Mouse (Mus musculus): ENCODE data around the gene Acsm3. TPM values are rescaled to one million over a fixed set of nuclear protein-coding genes. Genes with fewer than 3 reads are reported as not detected.

The Acsm3 gene
- polyA plus RNA-seq, 1 experiment from 2014 or later = 0.17 TPM

DNA sequence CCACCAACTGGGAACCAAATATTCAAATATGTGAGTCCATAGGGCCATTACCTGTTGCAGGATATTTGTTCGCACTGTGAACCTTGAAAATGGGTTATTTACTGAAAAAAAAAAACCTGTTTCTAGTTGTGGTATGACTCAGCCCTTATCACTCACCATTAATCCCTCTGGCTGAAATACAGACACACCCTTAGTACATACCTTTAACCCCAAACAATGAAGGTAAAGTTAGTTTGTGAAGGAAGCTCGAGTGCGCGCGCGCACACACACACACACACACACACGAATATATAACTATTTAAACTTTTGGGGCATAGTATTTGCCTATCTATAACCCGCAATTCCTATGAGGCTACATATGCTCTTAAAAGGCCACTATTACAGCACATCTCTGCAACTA, 9.2 kb downstream of the Acsm3 start:
- Histone ChIP-seq H3K27ac (ENCODE audit: low read depth) (no peak overlapping the region), H3K9me3 (ENCODE audit: low read depth, low read length) (no peaks in the 10 kb centered on the region), H3K4me2 (no peak overlapping the region), H3K36me3 (ENCODE audit: insufficient read depth) (no peaks in the 10 kb centered on the region), H3K27me3 (ENCODE audit: insufficient read depth, low read length) (no peaks in the 10 kb centered on the region), H3K4me1 (ENCODE audit: insufficient read depth) (no peaks in the 10 kb centered on the region), H3K9ac (no peak overlapping the region), H3K4me3 (ENCODE audit: low read depth, low read length) (no peak overlapping the region)
- TF ChIP-seq CTCF (IDR thresholded peaks at IDR 0.05; ENCODE audit: low read depth) = no peak
- ATAC-seq (ENCODE audit: insufficient read depth) (no peak), DNase-seq (no peak)
- 87% methylated on average over 8 of the region's 8 CpGs for WGBS

DNA sequence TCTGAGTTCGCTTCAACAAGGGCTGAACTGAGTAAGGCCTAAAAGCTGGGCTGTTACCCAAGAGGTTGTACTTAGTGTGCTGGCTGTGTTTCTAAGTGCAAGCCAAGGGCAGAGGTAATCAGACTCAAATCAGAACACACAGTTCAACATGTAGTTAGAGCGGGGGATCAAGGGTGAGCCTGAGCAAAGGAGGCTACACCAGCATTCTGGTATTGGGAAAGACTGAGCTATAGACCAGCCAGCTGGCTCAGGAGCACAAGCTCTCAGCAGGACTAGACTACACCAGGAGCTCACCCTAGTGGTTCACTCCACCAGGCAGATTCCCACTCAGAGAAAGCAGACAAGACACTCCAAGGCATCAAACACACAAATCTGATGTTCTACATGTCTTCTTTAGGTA, 22.7 kb downstream of the Acsm3 start:
- H3K27ac ChIP-seq (ENCODE audit: low read depth) = no peak overlapping the region
- ATAC-seq (ENCODE audit: insufficient read depth) (no peak), DNase-seq (no peak)
- H3K9ac ChIP-seq = no peak overlapping the region
- no peaks in the 10 kb centered on the region for H3K9me3 ChIP-seq (ENCODE audit: low read depth, low read length)
- peaks cover 45% of the 10 kb centered on the region for H3K36me3 ChIP-seq (ENCODE audit: insufficient read depth)
- H3K27me3 ChIP-seq (ENCODE audit: insufficient read depth, low read length) = no peaks in the 10 kb centered on the region
- WGBS = 84% methylated on average over 2 of the region's 2 CpGs
- no peak overlapping the region for H3K4me3 ChIP-seq (ENCODE audit: low read depth, low read length)
- H3K4me2 ChIP-seq = no peak overlapping the region
- H3K4me1 ChIP-seq (ENCODE audit: insufficient read depth) = no peaks in the 10 kb centered on the region
- TF ChIP-seq CTCF (IDR thresholded peaks at IDR 0.05; ENCODE audit: low read depth) = no peak

DNA sequence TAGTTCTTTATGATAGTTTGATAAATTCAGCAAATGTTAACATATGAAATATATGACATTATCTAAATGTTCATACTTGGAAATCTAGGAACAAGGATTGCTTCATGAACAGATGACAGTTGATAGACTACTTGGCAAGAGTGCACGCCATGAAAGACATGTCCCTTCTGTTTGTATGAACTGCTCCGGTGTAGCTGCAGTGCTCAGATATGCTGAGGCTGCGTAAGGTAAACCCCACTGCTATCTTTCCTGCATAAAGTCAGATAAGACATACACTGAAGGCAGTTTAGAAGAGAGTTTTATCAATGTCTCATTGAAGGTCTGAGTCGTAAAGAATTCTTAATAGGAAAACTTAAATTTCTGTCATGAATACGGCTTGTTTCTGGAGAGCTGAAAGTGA, 24.2 kb downstream of the Acsm3 start:
- H3K9ac ChIP-seq = no peak overlapping the region
- no peak overlapping the region for H3K27ac ChIP-seq (ENCODE audit: low read depth)
- no peaks in the 10 kb centered on the region for H3K9me3 ChIP-seq (ENCODE audit: low read depth, low read length)
- ATAC-seq (ENCODE audit: insufficient read depth) (no peak), DNase-seq (no peak)
- peaks cover 59% of the 10 kb centered on the region for H3K36me3 ChIP-seq (ENCODE audit: insufficient read depth)
- no peaks in the 10 kb centered on the region for H3K27me3 ChIP-seq (ENCODE audit: insufficient read depth, low read length)
- H3K4me2 ChIP-seq = no peak overlapping the region
- H3K4me3 ChIP-seq (ENCODE audit: low read depth, low read length) = no peak overlapping the region
- no peak for TF ChIP-seq CTCF (IDR thresholded peaks at IDR 0.05; ENCODE audit: low read depth)
- 84% methylated on average over 5 of the region's 5 CpGs for WGBS
- no peaks in the 10 kb centered on the region for H3K4me1 ChIP-seq (ENCODE audit: insufficient read depth)

DNA sequence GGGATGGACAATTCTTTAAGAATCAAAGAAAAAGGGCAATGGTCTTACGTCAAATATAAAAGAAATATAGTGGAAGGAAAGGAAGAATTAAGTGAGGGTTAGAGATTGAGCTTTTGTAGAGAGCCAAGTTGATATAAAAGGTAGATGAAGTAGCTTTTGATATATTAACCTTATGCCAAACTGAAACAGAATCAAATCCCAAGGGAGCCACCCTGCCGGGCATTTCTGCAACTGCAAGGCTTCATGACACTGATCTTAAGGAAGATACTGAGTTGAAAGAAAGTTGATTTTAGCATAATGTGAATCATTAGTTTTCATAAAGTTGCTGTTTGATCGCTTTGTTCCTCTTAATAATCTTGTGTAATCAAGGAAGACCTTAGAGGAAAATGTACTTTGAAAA, 28.3 kb downstream of the Acsm3 start:
- peaks cover 60% of the 10 kb centered on the region for H3K36me3 ChIP-seq (ENCODE audit: insufficient read depth)
- H3K9ac ChIP-seq = no peak overlapping the region
- DNase-seq = no peak
- 85% methylated on average over 3 of the region's 3 CpGs for WGBS
- H3K4me1 ChIP-seq (ENCODE audit: insufficient read depth) = no peaks in the 10 kb centered on the region
- TF ChIP-seq CTCF (IDR thresholded peaks at IDR 0.05; ENCODE audit: low read depth) = no peak
- H3K27me3 ChIP-seq (ENCODE audit: insufficient read depth, low read length) = no peaks in the 10 kb centered on the region
- no peak overlapping the region for H3K27ac ChIP-seq (ENCODE audit: low read depth)
- H3K4me2 ChIP-seq = no peak overlapping the region
- no peak for ATAC-seq (ENCODE audit: insufficient read depth)
- no peaks in the 10 kb centered on the region for H3K9me3 ChIP-seq (ENCODE audit: low read depth, low read length)
- no peak overlapping the region for H3K4me3 ChIP-seq (ENCODE audit: low read depth, low read length)

DNA sequence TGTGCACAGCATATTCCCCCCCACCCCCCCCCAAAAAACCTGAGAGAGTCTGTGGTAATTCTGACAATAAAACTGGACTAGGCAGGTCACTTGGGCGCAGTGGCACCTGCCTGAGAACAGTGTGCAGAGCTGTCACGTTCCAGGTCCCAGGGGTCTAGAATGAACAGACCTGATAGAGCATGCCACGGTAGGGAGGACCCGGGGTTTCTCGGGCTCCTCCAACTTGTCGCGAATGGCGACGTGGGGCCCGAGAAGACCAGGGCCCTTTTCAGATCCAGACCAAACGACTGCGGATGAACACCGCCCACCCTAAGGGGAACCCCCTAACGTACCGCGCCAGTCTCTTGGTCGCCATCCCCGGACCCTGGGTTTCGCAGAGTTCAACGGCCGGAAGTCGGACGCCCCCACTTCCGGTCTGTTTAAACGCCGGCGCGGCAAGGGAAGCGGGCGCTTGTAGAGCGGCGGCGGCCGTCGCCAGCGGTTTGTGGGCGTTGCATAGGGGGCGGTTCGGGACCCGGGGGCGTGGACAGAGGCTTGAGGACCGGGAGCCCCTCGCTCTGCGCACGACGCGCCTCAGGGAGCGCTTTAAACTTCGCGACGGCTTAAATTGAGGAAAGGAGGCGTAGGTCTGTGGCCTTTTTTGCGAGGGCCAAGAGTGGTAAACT, 33.0 kb downstream of the Acsm3 start, which contains the start of the genes Rexo5 and Eri2:
Rexo5 (plus strand) TSS at position 421 of the 665 bp plus-strand sequence.
Eri2 (minus strand) TSS at position 473 of the 665 bp plus-strand sequence.
- no peak for TF ChIP-seq CTCF (IDR thresholded peaks at IDR 0.05; ENCODE audit: low read depth)
- Histone ChIP-seq H3K4me1 (ENCODE audit: insufficient read depth) (no peaks in the 10 kb centered on the region; the same call in 1 of the 2 replicates), H3K4me2 (peak within 1 kb of the TSS; percentile 80), H3K27me3 (ENCODE audit: insufficient read depth, low read length) (no peaks in the 10 kb centered on the region), H3K9ac (peak within 1 kb of the TSS; percentile 66), H3K36me3 (ENCODE audit: insufficient read depth) (peaks cover 29% of the 10 kb centered on the region), H3K27ac (ENCODE audit: low read depth) (peak within 1 kb of the TSS; percentile 81), H3K4me3 (ENCODE audit: low read depth, low read length) (peak within 1 kb of the TSS; percentile 52), H3K9me3 (ENCODE audit: low read depth, low read length) (no peaks in the 10 kb centered on the region)
- ATAC-seq (ENCODE audit: insufficient read depth) (peak; percentile 100), DNase-seq (peak; percentile 98)
- under 1% methylated on average over 51 of the region's 53 CpGs for WGBS

DNA sequence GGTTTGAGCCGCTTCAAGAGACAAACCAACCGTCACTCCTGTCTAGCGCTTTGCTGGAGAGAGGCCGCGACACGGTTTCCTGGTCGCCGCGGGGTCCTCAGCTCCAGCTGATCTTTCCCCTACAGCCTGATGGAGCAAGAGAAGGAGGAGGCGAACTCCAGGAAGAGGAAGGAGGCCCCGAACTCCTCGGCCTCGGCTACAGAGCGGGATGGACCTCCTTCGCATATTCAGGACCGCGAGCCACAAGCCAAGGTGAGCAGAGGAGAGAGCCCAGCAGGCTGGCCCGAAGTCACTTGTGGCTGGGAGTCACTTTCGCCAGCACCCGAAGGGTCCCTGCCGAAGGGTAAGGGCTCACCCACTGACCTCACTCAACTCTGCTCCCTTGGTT, 33.5 kb downstream of the Acsm3 start:
- peak overlapping the region; percentile 80 for H3K4me2 ChIP-seq
- H3K4me1 ChIP-seq (ENCODE audit: insufficient read depth) = no peaks in the 10 kb centered on the region; the same call in 1 of the 2 replicates
- H3K9me3 ChIP-seq (ENCODE audit: low read depth, low read length) = no peaks in the 10 kb centered on the region
- no peak for DNase-seq
- WGBS = under 1% methylated on average over 21 of the region's 21 CpGs
- peak overlapping the region; percentile 52 for H3K4me3 ChIP-seq (ENCODE audit: low read depth, low read length)
- peaks cover 24% of the 10 kb centered on the region for H3K36me3 ChIP-seq (ENCODE audit: insufficient read depth)
- TF ChIP-seq CTCF (IDR thresholded peaks at IDR 0.05; ENCODE audit: low read depth) = no peak
- peak; percentile 83 for ATAC-seq (ENCODE audit: insufficient read depth)
- H3K27me3 ChIP-seq (ENCODE audit: insufficient read depth, low read length) = no peaks in the 10 kb centered on the region
- peak overlapping the region; percentile 66 for H3K9ac ChIP-seq
- peak overlapping the region; percentile 81 for H3K27ac ChIP-seq (ENCODE audit: low read depth)

DNA sequence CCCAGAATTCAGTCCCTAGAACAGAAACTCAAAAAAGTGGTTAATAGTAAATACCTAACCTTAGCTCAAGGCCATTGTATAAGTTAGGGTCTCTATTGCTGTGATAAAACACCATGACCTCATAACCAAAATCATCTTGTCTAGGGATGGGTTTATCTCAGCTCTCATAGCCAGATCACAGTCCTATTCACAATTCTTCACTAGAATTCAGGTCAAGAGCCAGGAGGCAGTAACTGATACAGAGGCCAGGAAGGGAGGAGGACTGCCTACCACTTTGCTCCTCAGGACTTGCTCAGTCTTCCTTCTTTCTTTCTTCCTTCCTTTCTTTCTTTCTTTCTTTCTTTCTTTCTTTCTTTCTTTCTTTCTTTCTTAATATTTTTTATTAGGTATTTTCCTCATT, 34.6 kb downstream of the Acsm3 start:
- ATAC-seq (ENCODE audit: insufficient read depth) = no peak
- Histone ChIP-seq H3K4me1 (ENCODE audit: insufficient read depth) (no peaks in the 10 kb centered on the region; the same call in 1 of the 2 replicates), H3K9me3 (ENCODE audit: low read depth, low read length) (no peaks in the 10 kb centered on the region), H3K9ac (peak overlapping the region; percentile 46), H3K27ac (ENCODE audit: low read depth) (no peak overlapping the region), H3K27me3 (ENCODE audit: insufficient read depth, low read length) (no peaks in the 10 kb centered on the region), H3K4me2 (peak overlapping the region; percentile 61), H3K4me3 (ENCODE audit: low read depth, low read length) (peak overlapping the region; percentile 28), H3K36me3 (ENCODE audit: insufficient read depth) (peaks cover 15% of the 10 kb centered on the region; the same call in 1 of the 2 replicates)
- TF ChIP-seq CTCF (IDR thresholded peaks at IDR 0.05; ENCODE audit: low read depth) = no peak
- DNase-seq = no peak
